Mouse (Mus musculus) heart, postnatal 0 days (tissue): ENCODE results near the gene Fut2. TPM values are rescaled to one million over a fixed set of nuclear protein-coding genes. Genes with fewer than 3 reads are reported as not detected.
A peak's percentile ranks its signal among the peaks of the same experiment; 100 is the strongest.

ENCODE experiments used
- ATAC-seq: fragments of 200-750 bp; cut with Nextera tagmentation; 2 replicates; pipeline ENCODE4 v1.8.0; 2017; ENCODE audit warnings: low read depth, moderate number of reproducible peaks, moderate library complexity; ENCODE audit not compliant: insufficient read depth
- DNase-seq: peaks from one replicate; pipeline ENCODE4 v3.0.0-alpha.2; 2016; ENCODE audit warnings: low spot score
- H3K27ac ChIP-seq: fragments of 300-500 bp; sonication (generic); 2 replicates; pipeline ENCODE4 v1.5.1; 2014; ENCODE audit warnings: low read depth, mild to moderate bottlenecking
- H3K27me3 ChIP-seq: fragments of 300-500 bp; sonication (generic); 2 replicates; pipeline ENCODE4 v1.6.1; 2014; ENCODE audit warnings: low read length, mixed read lengths; ENCODE audit not compliant: control insufficient read depth, insufficient read depth
- H3K36me3 ChIP-seq: fragments of 300-500 bp; sonication (generic); replicated peaks from 2 replicates; pipeline ENCODE4 v1.6.1; 2014; ENCODE audit warnings: low read length, mixed read lengths; ENCODE audit not compliant: control insufficient read depth, insufficient read depth
- H3K4me1 ChIP-seq: fragments of 300-500 bp; sonication (generic); 2 replicates; pipeline ENCODE4 v1.6.1; 2014; ENCODE audit warnings: antibody characterized with exemption; ENCODE audit not compliant: control insufficient read depth, insufficient read depth
- H3K4me2 ChIP-seq: fragments of 300-500 bp; sonication (generic); 2 replicates; pipeline ENCODE4 v1.6.1; 2014; ENCODE audit warnings: low read depth, mild to moderate bottlenecking, low read length, moderate library complexity
- H3K4me3 ChIP-seq: fragments of 300-500 bp; sonication (generic); 2 replicates; pipeline ENCODE4 v1.5.1; 2014; ENCODE audit warnings: low read depth, low read length
- H3K9ac ChIP-seq: fragments of 300-500 bp; sonication (generic); replicated peaks from 2 replicates; pipeline ENCODE4 v1.6.1; 2014; ENCODE audit warnings: low read depth, low read length, mixed read lengths
- H3K9me3 ChIP-seq: fragments of 300-500 bp; sonication (generic); replicated peaks from 2 replicates; pipeline ENCODE4 v1.6.1; 2016; ENCODE audit warnings: low read length; ENCODE audit not compliant: control insufficient read depth
- CTCF ChIP-seq: IDR thresholded peaks from 2 replicates; pipeline ENCODE4 v1.5.1; 2016; ENCODE audit warnings: antibody characterized with exemption, control low read depth, low read depth
- EP300 ChIP-seq: IDR thresholded peaks from 2 replicates; pipeline ENCODE4 v1.6.1; 2016; ENCODE audit warnings: antibody characterized with exemption, low read depth
- WGBS: fragments of 180-500 bp; shearing (Covaris S2); extraction: QIAGEN DNeasy Blood & Tissue Kit; methylation state at CpG from one replicate; pipeline ENCODE4 v1.1.7; 2014; 5-methylcytosine and 5-hydroxymethylcytosine counted together
- polyA plus RNA-seq: library from polyadenylated mRNA; unstranded; fragments of >200 nt; fragmentation: Nextera tagmentation; extraction: Ambion mirVana; gene quantifications from 2 replicates; pipeline ENCODE4 v1.2.1, GENCODE M21; 2015
- total RNA-seq: library from RNA; depleted of rRNA; stranded (reverse); fragments of >200 nt; gene quantifications from 2 replicates; pipeline ENCODE4 v1.2.3, GENCODE M21; 2014; ENCODE audit warnings: low replicate concordance

Fut2 gene
- total and polyA plus RNA-seq, 2 experiments from 2014 or later: 1.7 TPM; not detected in 1

- H3K27ac ChIP-seq: peak overlapping the region; percentile 98
- H3K36me3 ChIP-seq: peaks cover 39% of the 10 kb centered on the region
- ATAC-seq (no peak), DNase-seq (no peak)
- TF ChIP-seq EP300: no peak
- no peak for TF ChIP-seq CTCF
- H3K4me3 ChIP-seq: peak overlapping the region; percentile 77
- peak overlapping the region; percentile 96 for H3K4me2 ChIP-seq
- peak overlapping the region; percentile 32 for H3K9ac ChIP-seq
- no peaks in the 10 kb centered on the region for H3K27me3 ChIP-seq
- no peaks in the 10 kb centered on the region for H3K9me3 ChIP-seq
- peaks cover 22% of the 10 kb centered on the region for H3K4me1 ChIP-seq
- WGBS: 43% methylated on average over 13 of the region's 13 CpGs
These were observed 42.1 kb upstream of the Fut2 start for GRCm38 (mm10) chr7:45708221-45708761.

- no peak for TF ChIP-seq CTCF
- TF ChIP-seq EP300: peak; percentile 98
- H3K4me1 ChIP-seq: peaks cover 24% of the 10 kb centered on the region
- peaks cover 31% of the 10 kb centered on the region for H3K36me3 ChIP-seq
- whole genome bisulfite sequencing: under 1% methylated on average over 27 of the region's 27 CpGs
- ATAC-seq (peak; percentile 52), DNase-seq (peak; percentile 95)
- peak overlapping the region; percentile 98 for H3K27ac ChIP-seq
- H3K4me3 ChIP-seq: peak overlapping the region; percentile 77
- H3K27me3 ChIP-seq: no peaks in the 10 kb centered on the region
- H3K4me2 ChIP-seq: peak overlapping the region; percentile 96
- no peaks in the 10 kb centered on the region for H3K9me3 ChIP-seq
- peak overlapping the region; percentile 41 for H3K9ac ChIP-seq
These were observed 41.3 kb upstream of the Fut2 start for GRCm38 (mm10) chr7:45707375-45707967.

GRCm38 (mm10) chr7:45706721-45707241, 40.6 kb upstream of the Fut2 start:
- peak overlapping the region; percentile 77 for H3K4me3 ChIP-seq
- TF ChIP-seq EP300 (no peak), CTCF (no peak)
- ATAC-seq: peak; percentile 28
- peaks cover 24% of the 10 kb centered on the region for H3K36me3 ChIP-seq
- under 1% methylated on average over 39 of the region's 45 CpGs for WGBS
- peak; percentile 86 for DNase-seq
- no peaks in the 10 kb centered on the region for H3K27me3 ChIP-seq
- no peaks in the 10 kb centered on the region for H3K9me3 ChIP-seq
- H3K27ac ChIP-seq: peak overlapping the region; percentile 98
- H3K4me2 ChIP-seq: peak overlapping the region; percentile 96
- H3K4me1 ChIP-seq: peaks cover 24% of the 10 kb centered on the region
- H3K9ac ChIP-seq: peak overlapping the region; percentile 92

GRCm38 (mm10) chr7:45705873-45706281, 39.7 kb upstream of the Fut2 start:
- Histone ChIP-seq H3K4me3 (peak overlapping the region; percentile 77), H3K36me3 (peaks cover 17% of the 10 kb centered on the region), H3K27ac (peak overlapping the region; percentile 98), H3K9me3 (no peaks in the 10 kb centered on the region), H3K4me1 (peaks cover 24% of the 10 kb centered on the region), H3K9ac (peak overlapping the region; percentile 92), H3K27me3 (no peaks in the 10 kb centered on the region), H3K4me2 (peak overlapping the region; percentile 96)
- 2% methylated on average over 7 of the region's 7 CpGs for WGBS
- DNase-seq: peak; percentile 85
- ATAC-seq: peak; percentile 10; the same call in 1 of the 2 replicates
- TF ChIP-seq CTCF: no peak
- no peak for TF ChIP-seq EP300

GRCm38 (mm10) chr7:45705443-45705864, 39.3 kb upstream of the Fut2 start:
- peak overlapping the region; percentile 96 for H3K4me2 ChIP-seq
- peak overlapping the region; percentile 92 for H3K9ac ChIP-seq
- TF ChIP-seq EP300: no peak
- no peak for TF ChIP-seq CTCF
- under 1% methylated on average over 21 of the region's 21 CpGs for WGBS
- peak overlapping the region; percentile 77 for H3K4me3 ChIP-seq
- H3K27me3 ChIP-seq: peaks cover 1% of the 10 kb centered on the region; the same call in 1 of the 2 replicates
- no peak for ATAC-seq
- peaks cover 25% of the 10 kb centered on the region for H3K4me1 ChIP-seq
- H3K27ac ChIP-seq: peak overlapping the region; percentile 98
- no peak for DNase-seq
- H3K9me3 ChIP-seq: no peaks in the 10 kb centered on the region
- H3K36me3 ChIP-seq: peaks cover 12% of the 10 kb centered on the region
